Mouse (Mus musculus): ENCODE measurements at regions not wholly inside any gene's neighbourhood (a gene's known extent, or its start where the extent isn't known, plus 50 kb on each side); places are given as distances from the start of the nearest gene placed in this dataset.

DNA sequence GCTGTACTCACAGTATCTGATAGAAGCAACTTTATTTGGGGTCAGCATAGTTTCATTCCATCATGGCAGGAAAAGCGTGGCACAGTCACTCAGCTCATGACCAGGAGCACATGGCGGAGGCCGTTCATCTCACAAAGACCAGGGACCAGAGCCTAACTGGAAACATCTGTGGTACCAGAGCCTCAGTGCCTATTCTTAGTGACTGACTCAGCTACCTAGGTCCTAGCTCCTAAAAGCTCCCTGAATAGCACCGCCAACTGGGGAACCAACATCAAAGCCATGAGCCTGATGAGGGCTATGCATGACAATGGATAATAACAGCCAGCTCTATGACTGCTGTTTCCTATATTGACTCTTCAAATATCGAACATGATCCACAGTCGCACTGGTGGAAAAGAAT is 198.2 kb downstream of the Gm10260 start:
- no peak for DNase-seq (ENCODE audit: low spot score in 2 of 2)

DNA sequence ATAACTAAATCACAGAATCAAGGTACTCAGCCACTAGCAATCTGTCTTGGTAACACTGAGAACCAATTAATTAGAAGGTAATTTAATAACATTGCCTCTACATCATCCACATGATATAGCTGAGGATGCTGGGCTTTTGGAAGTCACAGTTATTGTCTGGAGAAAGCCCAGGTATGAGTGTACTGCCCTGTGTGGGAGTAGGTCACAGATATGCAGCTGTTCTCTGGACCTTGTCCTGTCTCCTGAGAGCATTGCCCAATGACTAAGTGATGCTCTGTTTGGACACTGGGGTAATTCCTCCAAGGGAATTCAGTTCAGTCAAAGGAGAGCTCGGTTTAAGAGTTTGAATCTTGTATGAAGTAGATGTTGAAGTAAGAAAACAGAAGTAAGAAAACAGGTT is 199.6 kb downstream of the Gm10260 start:
- no peak for DNase-seq (ENCODE audit: low spot score in 2 of 2)

DNA sequence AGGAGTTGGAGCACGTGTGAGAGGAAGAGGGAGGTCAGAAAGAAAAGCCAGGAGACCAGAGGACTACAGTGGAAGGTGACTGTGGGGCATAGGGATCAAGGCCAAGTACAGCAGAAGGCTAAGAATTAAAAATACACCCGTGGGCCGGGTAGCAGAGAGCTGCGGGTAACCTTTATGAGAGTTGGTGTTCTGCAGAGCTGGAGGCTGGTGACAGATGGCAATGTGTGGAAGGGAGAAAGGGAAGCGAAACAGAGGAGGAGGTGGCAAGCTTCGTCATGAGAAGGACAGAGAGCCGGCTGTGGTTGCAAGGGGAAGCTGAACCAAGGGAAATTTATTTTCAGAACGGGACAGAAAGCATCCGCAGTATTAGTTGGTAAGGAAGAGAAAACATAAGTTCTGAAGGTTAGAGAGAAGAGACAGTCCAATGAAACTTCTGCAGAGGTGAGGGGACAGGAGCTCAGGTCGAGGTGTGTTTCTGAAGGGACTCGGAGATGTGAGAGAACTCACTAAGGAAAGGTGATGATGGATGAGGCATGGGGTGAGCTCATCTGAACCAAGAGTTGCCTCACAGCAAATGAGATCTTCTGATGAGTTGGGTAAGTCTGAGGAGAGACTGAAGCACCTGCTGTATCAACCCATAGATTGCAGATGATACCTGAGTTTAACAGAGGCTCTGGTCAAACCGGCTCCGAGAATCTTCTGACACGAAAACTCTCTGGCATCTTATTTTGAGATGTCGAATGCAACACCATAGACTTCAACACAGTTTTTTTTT is 200.6 kb downstream of the Gm10260 start:
- no peak for DNase-seq (ENCODE audit: low spot score in 2 of 2)

GRCm38 (mm10) chr13:97558884-97559283 is 201.5 kb downstream of the Gm10260 start:
- DNase-seq (ENCODE audit: low spot score in 2 of 2), result no peak

DNA sequence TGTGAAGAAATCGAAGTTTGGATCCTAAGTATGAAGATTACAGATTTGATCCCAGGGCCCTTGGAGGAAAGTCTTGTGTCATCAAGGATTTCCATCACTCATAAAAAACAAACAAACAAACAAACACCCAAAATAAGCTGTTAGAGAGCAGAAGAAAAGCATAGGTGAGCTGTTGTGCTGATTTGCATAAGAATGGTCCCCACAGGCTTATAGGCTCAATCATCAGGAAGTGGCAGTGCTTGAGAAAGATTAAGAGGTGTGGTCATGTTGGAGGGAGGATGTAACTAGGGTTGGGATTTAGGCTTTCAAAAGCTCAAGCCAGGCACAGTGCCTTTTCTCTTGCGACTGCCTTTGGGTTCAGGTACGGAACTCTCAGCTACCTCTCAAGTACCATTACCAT is 205.1 kb downstream of the Gm10260 start:
- DNase-seq (ENCODE audit: low spot score in 2 of 2), result no peak

DNA sequence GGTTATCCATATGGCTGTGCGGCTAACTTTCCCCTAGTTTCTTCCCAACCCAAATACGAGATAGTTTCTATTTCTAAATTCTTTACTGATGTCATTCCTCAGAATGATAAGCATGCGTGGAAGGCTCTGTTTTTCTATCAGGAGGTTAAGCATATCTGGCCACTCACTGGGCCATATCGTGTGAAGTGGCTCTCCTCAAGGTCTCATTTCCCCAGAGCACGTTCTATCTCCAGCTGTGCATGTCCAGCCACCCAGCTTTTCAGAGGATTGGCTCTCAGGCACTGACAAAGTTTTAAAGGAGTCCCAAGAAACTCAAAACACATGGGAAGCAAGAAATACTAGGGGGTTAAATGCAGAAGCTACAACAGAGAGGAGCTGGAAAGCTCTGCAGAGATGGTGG is 205.8 kb downstream of the Gm10260 start:
- DNase-seq (ENCODE audit: low spot score in 2 of 2), result no peak

GRCm38 (mm10) chr13:97552236-97552635 is 208.2 kb downstream of the Gm10260 start:
- no peak for DNase-seq (ENCODE audit: low spot score in 2 of 2)

DNA sequence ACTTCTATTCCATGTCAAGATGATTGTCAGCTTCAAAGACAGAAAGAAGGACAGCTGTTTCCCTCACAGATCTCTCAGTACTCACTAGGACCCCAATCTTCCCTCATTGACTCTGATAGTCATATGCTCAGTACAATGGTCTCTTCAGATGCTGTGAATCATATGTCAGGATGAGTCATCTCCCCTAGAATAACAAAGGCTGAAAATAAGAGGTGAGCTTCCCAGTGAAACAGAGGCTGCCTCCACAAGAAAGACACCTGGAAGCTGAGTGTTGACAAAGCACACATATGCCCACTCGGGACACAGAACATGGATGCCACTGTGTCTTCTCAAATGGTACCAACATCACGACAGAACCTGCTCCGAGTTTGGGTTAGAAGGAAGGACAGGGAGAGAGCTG is 209.6 kb downstream of the Gm10260 start:
- no peak for DNase-seq (ENCODE audit: low spot score in 2 of 2)

DNA sequence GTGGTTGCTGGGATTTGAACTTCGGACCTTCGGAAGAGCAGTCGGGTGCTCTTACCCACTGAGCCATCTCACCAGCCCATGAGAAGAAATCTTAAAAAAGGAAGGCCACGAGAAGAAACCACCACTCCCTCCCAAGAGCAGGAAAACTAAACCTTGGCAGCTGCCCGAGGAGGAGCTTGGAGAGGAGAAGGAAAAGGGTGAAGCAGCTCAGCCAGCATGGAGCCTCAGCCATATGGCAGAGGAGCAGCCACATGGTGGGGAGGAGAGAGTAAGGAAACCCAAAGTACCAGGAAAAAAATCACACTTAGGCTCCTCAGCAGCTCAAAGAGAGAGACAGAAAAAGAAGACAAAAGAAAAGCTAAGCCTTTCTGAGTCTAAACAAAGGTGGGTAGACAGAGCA is 210.3 kb downstream of the Gm10260 start:
- DNase-seq (ENCODE audit: low spot score in 2 of 2), result no peak

DNA sequence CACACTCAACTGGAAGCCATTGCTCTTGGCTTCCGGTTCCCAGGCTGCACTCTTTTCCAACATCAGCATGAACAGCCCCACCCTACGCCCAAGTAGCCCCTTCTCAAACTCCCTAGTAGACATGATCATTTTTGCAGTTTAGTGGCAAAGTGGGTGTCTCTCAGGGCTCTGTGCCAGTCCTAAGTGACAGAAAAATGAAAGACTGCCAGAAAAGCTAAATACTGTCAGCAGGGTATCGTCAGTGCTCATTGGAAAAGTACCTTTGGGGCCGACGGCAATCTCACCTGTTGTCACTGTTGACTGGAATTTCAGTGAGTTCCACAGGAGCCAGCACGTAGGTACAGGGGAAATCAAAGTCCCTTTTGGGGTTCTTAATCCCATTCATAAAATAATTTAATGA is 211.0 kb downstream of the Gm10260 start:
- DNase-seq (ENCODE audit: low spot score in 2 of 2), result no peak

DNA sequence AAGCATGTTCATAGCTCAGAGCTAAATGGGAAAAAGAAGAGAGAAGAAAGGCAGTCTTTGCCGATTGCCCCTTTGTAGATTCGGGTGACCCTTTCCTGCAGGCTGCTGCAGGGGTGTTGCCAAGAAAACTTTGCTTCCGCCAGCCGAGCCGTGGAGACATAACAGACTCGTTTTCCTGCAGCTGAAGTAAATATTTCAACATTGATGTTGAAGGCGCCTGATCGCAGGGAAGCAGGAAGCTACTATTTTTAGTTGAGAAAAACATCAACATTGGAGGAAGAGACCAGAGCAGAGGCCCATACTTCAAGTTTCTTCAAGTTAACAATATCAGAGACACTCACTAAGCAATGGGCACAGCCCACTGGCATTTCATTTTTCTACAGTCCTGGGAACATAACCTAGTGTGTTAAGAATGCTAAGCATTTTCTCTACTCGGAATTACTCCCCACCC is 211.9 kb downstream of the Gm10260 start:
- DNase-seq (ENCODE audit: low spot score in 2 of 2), result no peak

DNA sequence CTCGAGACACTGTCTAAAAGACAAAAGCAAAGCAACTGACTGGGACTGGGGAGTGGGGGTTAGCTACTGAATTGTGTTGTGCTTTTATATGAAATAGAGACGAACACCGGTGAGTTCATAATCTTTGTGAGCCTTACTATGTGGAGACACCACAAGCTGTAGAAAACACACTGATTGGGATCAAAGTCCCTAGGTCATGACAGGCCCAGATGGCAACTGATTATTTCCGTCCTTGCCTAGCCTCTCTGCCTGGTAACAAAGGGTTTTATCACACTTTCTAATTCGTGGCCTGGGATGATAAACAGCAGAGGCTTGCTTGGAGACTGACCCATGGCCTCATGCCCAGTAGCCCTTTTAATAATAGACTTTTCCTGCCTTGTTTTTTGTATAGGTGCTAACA is 213.5 kb downstream of the Gm10260 start:
- no peak for DNase-seq (ENCODE audit: low spot score in 2 of 2)

DNA sequence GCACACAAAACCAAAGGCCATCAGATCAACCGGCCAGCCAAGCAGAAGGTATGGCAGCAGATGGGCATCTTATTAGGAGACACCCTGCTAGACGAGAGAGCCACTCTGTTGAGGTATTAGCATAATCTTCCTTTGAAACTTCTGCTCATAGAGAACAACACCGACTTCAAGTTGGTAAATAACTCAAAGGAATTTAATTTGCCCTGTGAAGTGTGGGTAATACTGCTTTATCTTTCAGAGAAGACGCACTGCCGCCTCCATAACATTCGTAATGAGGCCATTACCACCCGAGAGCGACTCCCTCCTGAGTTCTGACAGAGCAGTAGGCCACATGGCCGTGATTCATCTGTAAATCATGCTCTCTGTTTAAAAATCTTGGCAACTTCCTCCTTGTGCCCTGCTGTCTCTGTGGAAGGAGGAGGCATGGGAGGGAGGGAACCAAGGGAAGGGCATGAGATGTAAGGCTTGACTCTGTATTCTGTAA is 214.4 kb downstream of the Gm10260 start:
- no peak for DNase-seq (ENCODE audit: low spot score in 2 of 2)

DNA sequence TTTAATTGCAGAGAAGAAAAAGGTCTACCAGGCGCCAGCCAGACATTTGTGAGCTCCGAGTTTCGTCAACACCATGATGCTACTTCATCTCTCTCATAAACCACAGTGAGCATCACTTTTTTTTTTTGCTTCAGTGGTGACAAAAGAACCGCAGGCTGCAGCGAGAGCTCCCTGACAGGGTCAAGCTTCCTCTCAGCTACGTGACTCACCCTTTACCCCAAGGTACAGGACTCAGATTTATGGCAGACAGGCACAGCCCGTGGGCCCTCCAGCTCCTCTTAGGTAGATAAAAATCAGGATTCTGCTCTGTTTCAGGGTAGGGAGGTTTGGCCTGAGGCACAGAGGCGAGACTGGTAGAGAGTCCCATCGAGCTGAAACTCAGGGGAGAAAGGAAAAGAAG is 220.7 kb downstream of the Gm10260 start:
- DNase-seq (ENCODE audit: low spot score in 2 of 2), result no peak

GRCm38 (mm10) chr13:97538441-97538840 is 222.0 kb downstream of the Gm10260 start:
- DNase-seq (ENCODE audit: low spot score in 2 of 2), result no peak

DNA sequence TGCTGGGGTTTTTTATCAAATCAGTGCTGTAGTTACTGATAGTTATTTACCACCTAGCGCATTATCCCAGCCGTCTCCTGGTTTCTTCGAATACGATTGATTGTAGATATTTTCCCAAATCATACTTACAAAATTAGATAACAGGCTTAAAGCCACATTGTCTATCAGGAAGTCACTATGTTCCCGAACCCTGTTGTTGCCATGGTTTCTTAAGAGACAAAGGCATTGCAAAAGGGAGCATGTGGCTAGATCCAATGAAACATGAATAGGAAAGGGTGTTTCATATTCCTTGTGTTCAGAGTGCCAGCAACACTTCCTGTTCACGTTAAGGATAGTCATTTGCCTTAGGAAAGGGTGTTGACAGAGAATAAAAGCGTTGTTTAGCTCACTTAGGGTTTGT is 222.7 kb downstream of the Gm10260 start:
- no peak for DNase-seq (ENCODE audit: low spot score in 2 of 2)

DNA sequence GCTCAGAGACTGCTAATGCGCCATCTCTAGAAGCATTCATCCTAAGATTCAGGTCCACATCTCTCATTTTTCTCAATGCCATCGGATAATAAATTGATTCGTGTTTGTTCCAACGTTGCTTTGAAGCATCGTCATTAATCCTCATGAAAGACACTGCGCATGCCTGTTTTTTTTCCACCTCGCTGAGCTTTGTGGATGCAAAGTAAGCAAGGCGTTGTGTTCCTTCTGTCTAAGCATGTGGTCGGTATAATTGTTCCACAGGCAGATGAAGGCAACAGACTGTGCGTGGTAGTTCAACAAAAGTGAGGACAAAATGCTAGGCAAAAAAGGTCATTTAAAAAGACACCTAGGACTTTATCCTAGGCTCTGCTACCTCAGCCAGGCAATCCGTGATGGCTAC is 223.2 kb downstream of the Gm10260 start:
- DNase-seq (ENCODE audit: low spot score in 2 of 2), result no peak

DNA sequence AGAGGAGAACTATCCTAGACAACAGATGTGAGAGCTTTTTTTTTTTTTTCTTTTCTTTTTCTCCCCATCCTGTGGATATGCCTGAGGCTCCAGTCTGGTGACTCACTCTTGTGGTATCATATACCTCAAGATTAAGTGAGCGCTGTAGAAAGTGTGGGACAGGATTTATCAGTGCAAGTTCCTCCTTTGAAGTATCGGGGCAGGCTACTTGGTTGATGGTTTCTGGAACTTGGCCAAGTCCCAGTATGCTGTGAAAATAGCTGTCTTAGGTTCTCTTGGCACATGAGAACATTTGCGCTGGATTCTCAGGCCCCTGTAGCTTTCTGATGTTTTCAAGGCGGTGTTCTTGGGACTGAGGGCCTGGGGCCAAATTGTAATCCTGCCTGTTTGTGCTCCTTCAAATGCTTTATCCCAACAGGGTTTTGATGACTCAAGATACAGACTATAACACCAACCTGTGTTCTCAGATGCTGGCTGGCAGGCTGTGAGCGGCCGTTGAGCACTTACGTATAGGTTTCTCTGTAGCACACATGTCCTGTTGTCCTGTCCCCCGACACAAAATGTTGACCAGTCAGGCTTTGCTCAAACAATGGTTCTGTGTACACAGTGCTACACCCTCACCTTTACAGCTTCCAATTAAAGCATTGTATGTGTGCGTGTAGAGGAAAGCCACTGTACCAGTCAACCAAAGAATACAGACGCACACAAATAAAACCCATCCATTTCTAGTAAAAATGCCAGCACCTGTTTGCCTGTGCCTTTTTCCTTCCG is 226.4 kb downstream of the Gm10260 start:
- DNase-seq (ENCODE audit: low spot score in 2 of 2), result no peak

DNA sequence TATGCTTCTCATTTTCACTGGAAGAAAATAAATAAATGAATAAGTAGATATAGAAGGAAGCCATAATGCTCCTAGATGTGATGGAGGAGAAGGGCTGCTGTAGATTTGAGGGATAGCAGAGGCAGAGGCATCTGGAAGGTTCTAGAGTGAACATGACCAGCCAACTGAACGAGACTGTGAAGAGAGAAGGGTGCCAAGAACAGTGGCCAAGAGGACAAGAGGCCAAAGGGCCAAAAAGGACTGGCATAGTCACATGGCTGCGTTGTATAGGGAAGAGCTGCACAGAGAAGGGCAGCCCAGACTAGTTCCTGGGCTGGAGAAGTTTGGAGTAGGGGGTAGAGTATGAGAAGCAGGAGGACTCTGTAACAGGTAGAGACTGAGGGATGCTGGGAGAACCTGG is 229.3 kb downstream of the Gm10260 start:
- no peak for DNase-seq (ENCODE audit: low spot score in 2 of 2)

- no peak for DNase-seq (ENCODE audit: low spot score in 2 of 2)
Observed at GRCm38 (mm10) chr13:97530570-97530969, 229.9 kb downstream of the Gm10260 start.

GRCm38 (mm10) chr13:97527958-97528357 is 232.5 kb downstream of the Gm10260 start:
- DNase-seq (ENCODE audit: low spot score in 2 of 2), result no peak

GRCm38 (mm10) chr13:97524847-97525434 is 235.5 kb downstream of the Gm10260 start:
- DNase-seq (ENCODE audit: low spot score in 2 of 2), result no peak

All from adrenal gland, postnatal 4 days (tissue).